Mouse (Mus musculus): ENCODE data around the gene Sys1. TPM values are rescaled to one million over a fixed set of nuclear protein-coding genes. Genes with fewer than 3 reads are reported as not detected.

Gene Sys1
- polyA plus RNA-seq, 1 experiment = 23.6 TPM

DNA sequence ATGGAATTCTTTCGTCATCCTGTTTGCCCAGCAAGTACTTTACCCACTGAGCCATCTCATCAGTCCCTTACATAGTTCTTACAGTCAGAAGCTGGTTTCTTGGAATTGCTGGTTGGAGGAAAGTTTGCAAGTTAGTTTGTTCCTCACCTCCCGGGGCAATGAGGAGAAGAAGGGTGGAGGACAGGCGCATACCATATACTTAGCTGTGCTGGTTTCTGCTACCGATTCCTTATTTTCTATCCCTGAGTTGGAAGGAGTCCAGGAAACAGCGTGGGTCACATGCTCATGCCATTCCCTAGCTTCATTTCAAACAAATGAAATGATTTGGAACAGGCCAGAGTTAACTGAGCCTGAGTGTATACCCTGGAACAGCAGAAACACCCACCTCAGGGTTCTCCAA, 7.8 kb upstream of the Sys1 start:
- TF ChIP-seq CTCF (IDR thresholded peaks at IDR 0.05; ENCODE audit: borderline replicate concordance, insufficient read depth, low read length) (no peak), POLR2A (IDR thresholded peaks at IDR 0.05; ENCODE audit: low read depth, low read length) (no peak)
- Histone ChIP-seq H3K27ac (ENCODE audit: insufficient read depth, low read length) (no peak overlapping the region), H3K4me3 (ENCODE audit: insufficient read depth, low read length) (no peak overlapping the region), H3K4me1 (ENCODE audit: control insufficient read depth, insufficient read depth, low read length) (peaks cover 9% of the 10 kb centered on the region)

DNA sequence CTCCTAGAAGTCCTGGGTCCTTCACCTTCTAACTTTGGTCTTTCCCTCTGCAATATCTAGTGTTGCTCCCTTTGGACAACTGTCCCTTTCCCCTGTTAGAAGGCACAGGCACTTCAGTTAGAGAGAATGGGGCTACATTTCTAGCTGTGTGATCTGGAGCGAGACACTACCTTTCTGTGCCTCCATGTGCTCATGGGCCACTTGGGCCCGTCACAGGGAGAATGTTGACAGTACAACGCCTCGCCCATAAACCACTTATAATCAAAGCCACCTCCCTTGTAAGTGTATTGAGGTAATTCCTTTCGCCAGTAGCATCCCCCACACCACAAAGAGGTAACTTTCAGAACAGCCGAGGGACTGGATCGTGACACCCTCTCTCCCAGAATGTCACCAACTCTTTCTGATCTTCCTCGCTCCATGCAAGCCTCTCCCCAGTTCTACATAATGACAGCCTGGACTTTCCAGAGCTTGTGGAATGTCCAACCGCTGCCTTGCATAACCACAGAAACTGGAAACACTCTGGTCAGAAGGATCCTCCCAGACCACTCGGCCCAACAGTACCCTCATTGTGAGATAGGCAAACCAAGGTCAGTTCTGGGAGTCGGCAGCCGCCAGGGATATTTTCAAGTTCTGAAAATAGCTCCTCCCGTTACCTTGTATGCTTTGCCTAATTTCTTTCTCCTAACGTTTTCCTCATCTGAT, 7.3 kb upstream of the Sys1 start:
- TF ChIP-seq CTCF (IDR thresholded peaks at IDR 0.05; ENCODE audit: borderline replicate concordance, insufficient read depth, low read length) (no peak), POLR2A (IDR thresholded peaks at IDR 0.05; ENCODE audit: low read depth, low read length) (no peak)

DNA sequence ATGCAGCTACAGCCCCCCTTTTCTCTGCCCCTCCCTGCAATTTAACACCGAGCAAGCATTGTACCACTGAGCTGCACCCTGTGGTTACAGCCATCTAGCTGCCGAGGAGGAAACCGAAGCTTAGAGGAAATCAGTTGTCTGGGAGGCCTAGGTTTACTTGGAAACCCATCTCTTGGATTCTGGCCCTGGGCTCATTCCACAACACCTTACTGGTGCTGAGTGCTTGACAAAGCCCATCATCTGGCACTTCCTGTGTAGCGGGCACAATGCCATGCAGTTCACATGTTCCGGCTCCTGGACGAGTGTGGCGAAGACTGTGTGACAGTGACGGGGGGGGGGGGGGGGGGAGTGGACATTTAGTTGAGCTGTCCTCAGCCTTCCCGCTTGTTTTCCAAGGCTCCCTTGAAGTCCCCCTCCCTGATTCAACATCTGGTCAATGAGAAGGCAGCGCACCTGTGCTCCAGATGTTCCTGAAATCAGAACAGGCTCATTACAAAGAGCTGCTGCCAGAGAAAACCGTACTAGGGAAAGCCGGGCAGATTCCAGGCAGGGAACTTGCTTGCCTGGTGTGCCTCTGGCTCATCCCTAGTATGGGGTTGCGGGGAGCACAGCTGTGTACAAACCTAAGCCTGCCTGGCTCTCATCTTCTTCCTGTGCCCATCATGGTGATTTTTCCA, 4.6 kb upstream of the Sys1 start:
- Histone ChIP-seq H3K27ac (ENCODE audit: insufficient read depth, low read length) (no peak overlapping the region), H3K4me3 (ENCODE audit: insufficient read depth, low read length) (no peak overlapping the region), H3K4me1 (ENCODE audit: control insufficient read depth, insufficient read depth, low read length) (peaks cover 16% of the 10 kb centered on the region)
- no peak for TF ChIP-seq POLR2A (IDR thresholded peaks at IDR 0.05; ENCODE audit: low read depth, low read length)
- no peak for TF ChIP-seq CTCF (IDR thresholded peaks at IDR 0.05; ENCODE audit: borderline replicate concordance, insufficient read depth, low read length)

More for the DNA sequence above, 7.3 kb upstream of the Sys1 start:
- H3K4me1 ChIP-seq (ENCODE audit: control insufficient read depth, insufficient read depth, low read length) = peaks cover 9% of the 10 kb centered on the region
- H3K27ac ChIP-seq (ENCODE audit: insufficient read depth, low read length) = no peak overlapping the region
- H3K4me3 ChIP-seq (ENCODE audit: insufficient read depth, low read length) = no peak overlapping the region

DNA sequence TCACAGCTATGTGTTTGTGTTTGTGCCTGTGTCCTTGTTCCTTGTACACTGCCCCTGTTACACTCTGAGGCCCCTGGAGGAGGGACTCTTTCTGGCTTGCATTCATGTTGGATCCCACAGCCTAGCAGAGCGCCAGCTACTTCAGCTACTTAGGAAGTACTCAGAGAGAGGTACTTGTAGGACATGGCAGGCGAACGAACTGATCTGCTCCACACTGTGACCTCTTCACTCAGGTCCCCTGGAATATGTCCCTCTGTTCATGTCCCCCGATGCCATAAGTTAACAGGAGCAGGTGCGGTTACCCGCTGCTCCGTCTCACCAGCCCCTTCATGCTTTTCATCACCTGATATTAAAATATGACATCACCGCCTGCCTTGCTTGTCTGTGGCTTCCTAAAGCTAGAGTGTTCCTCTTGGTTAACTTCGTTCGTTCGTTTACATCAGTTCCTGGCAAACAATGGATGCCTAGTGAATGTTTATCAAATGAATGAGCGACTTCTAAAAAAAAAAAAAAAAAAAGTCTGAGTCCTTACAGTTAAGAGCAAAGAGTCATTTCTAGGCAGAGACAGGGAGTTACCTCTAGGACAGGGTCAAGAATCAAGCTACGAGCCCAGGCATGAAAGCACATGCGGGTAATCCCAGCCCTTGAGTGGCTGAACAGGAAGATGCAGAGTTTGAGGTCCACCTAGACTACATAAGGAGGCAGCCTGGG, 3.6 kb upstream of the Sys1 start:
- Histone ChIP-seq H3K27ac (ENCODE audit: insufficient read depth, low read length) (no peak overlapping the region), H3K4me3 (ENCODE audit: insufficient read depth, low read length) (no peak overlapping the region), H3K4me1 (ENCODE audit: control insufficient read depth, insufficient read depth, low read length) (peaks cover 16% of the 10 kb centered on the region)
- TF ChIP-seq POLR2A (IDR thresholded peaks at IDR 0.05; ENCODE audit: low read depth, low read length) (no peak), CTCF (IDR thresholded peaks at IDR 0.05; ENCODE audit: borderline replicate concordance, insufficient read depth, low read length) (no peak)

DNA sequence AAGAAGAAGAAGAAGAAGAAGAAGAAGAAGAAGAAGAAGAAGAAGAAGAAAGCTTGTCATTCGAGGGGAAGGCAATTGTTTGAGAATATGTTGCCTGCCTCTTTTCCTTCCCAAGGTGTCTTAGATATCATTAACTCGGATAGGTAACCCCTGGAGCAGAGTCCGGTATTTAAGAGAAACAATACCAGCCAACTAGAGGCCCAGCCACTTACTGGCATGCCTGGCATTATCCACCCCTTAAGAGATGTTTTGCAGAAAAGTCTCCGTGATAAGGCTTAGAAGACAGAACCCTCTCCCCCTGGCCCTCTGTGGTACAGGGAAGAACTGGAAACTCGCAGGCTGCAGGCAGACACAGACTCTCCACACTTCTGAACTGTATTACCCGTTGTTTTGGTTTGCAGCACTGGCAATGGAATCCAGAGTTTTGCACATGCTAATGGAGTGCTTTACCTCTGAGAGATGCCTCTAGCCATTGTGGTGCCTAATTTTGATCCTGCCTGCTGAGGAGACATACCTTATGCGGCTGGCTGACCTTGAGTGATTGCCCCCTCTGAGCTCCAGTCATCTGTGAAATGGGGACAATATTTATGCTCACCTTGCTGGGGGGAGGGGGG, 2.8 kb upstream of the Sys1 start:
- H3K4me1 ChIP-seq (ENCODE audit: control insufficient read depth, insufficient read depth, low read length) = peaks cover 16% of the 10 kb centered on the region
- no peak for TF ChIP-seq POLR2A (IDR thresholded peaks at IDR 0.05; ENCODE audit: low read depth, low read length)
- no peak for TF ChIP-seq CTCF (IDR thresholded peaks at IDR 0.05; ENCODE audit: borderline replicate concordance, insufficient read depth, low read length)
- H3K4me3 ChIP-seq (ENCODE audit: insufficient read depth, low read length) = no peak overlapping the region
- peak overlapping the region; percentile 21; the same call in 1 of the 2 replicates for H3K27ac ChIP-seq (ENCODE audit: insufficient read depth, low read length)

DNA sequence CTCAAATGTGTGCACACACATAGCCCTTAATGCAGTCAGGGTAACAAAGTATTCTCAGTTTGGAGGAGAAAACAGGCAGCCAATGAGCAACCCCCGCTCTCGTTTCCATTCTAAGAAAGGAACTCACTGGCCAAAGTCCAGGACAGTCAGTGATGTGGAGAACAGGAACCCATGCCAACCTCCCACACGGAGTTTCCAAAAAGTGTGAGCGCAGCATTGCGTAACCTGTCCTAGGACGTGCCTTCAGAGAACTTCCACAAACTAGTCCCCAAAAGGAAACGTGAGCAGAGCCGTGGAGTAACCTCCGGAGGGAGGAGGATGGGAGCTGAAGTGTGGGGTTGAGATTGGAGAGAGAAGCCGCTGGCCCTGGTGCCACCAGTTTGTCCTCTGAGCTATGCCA, 1.9 kb upstream of the Sys1 start:
- TF ChIP-seq CTCF (IDR thresholded peaks at IDR 0.05; ENCODE audit: borderline replicate concordance, insufficient read depth, low read length) (no peak), POLR2A (IDR thresholded peaks at IDR 0.05; ENCODE audit: low read depth, low read length) (no peak)
- peak overlapping the region; percentile 98 for H3K27ac ChIP-seq (ENCODE audit: insufficient read depth, low read length)
- H3K4me1 ChIP-seq (ENCODE audit: control insufficient read depth, insufficient read depth, low read length) = peaks cover 16% of the 10 kb centered on the region
- no peak overlapping the region for H3K4me3 ChIP-seq (ENCODE audit: insufficient read depth, low read length)

DNA sequence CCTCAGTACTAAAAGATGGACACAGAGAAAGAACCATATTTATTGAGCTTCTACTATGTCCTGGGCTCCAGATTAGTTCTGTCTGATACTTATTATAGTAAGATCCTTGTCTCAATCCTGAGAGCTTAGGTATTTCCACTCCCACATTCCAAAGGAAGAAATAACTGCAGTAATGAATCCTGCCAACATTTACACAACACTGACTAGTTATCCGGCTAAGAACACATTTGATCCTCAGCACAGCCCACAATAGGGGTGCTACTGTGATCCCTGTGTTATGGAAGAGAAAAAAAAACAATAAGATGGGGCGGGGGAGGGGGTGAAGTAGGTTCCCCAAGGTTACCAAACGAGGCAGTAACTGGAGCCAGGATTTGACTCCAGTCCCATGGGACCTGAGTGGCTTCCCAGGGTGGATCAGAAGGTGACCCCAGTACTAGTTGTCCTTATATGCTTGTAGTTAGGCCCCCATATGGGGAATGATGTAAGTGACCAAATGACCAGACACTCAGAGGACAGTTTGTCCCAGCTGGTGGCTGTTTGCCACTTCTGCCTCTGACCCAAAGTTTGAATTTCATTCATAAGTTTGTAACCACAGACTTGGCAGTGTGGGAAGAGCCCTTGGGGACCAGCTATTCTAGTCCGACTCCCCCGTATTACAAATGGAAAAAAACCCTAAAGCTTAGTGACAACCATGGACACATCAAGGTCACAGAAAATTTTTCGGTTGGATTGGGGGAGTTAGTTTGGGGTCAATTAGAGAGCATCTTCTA, 1.2 kb upstream of the Sys1 start:
- Histone ChIP-seq H3K4me1 (ENCODE audit: control insufficient read depth, insufficient read depth, low read length) (peaks cover 16% of the 10 kb centered on the region), H3K27ac (ENCODE audit: insufficient read depth, low read length) (peak overlapping the region; percentile 98), H3K4me3 (ENCODE audit: insufficient read depth, low read length) (no peak overlapping the region)
- TF ChIP-seq POLR2A (IDR thresholded peaks at IDR 0.05; ENCODE audit: low read depth, low read length) (no peak), CTCF (IDR thresholded peaks at IDR 0.05; ENCODE audit: borderline replicate concordance, insufficient read depth, low read length) (no peak)

DNA sequence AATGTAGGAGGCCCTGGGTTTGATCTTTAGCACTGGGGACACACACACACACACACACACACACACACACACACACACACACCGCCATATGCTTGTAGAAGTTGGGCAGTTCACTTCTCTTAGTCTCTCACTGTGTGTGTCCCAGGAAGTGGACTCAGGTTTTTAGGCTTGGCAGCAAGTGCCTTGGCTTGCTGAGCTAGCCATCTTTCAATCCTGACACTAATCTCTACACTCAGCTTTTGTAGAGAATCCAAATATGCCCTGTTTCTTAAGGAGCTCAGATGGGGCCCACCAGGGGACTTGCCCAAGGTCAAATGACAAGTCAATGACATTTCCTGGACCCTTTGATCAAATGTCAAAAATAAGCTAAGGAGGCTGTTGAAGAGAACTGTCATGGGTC, 351 bp upstream of the Sys1 start:
- peak overlapping the region; percentile 98 for H3K27ac ChIP-seq (ENCODE audit: insufficient read depth, low read length)
- no peak overlapping the region for H3K4me3 ChIP-seq (ENCODE audit: insufficient read depth, low read length)
- H3K4me1 ChIP-seq (ENCODE audit: control insufficient read depth, insufficient read depth, low read length) = peaks cover 16% of the 10 kb centered on the region
- TF ChIP-seq CTCF (IDR thresholded peaks at IDR 0.05; ENCODE audit: borderline replicate concordance, insufficient read depth, low read length) (no peak), POLR2A (IDR thresholded peaks at IDR 0.05; ENCODE audit: low read depth, low read length) (no peak)

DNA sequence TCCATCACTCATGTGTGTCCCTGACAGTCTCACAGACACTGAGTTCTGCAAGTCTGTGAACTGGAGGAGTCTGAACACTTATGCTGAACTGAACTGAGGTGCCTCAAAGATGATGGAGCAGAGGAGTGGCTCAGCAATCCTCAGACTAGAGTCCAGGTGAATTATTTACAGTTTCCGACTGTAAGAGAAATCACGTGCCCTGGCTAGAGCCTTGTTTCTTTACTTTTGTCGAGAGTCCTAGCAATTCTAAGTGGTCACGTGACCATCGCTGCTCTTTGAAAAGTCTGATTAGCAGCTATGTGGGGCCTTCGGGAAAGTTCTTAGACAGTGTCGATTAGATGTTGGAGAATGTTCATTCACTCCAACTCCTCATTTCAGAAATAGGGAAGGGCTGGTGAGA, 1.2 kb downstream of the Sys1 start:
- no peak overlapping the region for H3K4me3 ChIP-seq (ENCODE audit: insufficient read depth, low read length)
- H3K4me1 ChIP-seq (ENCODE audit: control insufficient read depth, insufficient read depth, low read length) = peaks cover 9% of the 10 kb centered on the region
- no peak overlapping the region for H3K27ac ChIP-seq (ENCODE audit: insufficient read depth, low read length)
- TF ChIP-seq POLR2A (IDR thresholded peaks at IDR 0.05; ENCODE audit: low read depth, low read length) (no peak), CTCF (IDR thresholded peaks at IDR 0.05; ENCODE audit: borderline replicate concordance, insufficient read depth, low read length) (no peak)
